Mouse (Mus musculus) heart, postnatal 14 days (tissue): ENCODE measurements around the gene Rnf216. TPM values are rescaled to one million over a fixed set of nuclear protein-coding genes. Genes with fewer than 3 reads are reported as not detected.

Source experiments
- DNase-seq, 2 experiments: peaks; one replicate each; pipeline ENCODE4 v3.0.0; 2021 to 2022
- intact Hi-C: fragments of 180-260 bp; cut with DNase I; formaldehyde crosslinking; loops from one replicate; pipeline ENCODE4 v1.15.1; 2025
- total RNA-seq, 2 experiments: library from RNA; stranded (reverse); gene quantifications; 2 replicates each; pipeline ENCODE4 v1.2.3; 2021

The Rnf216 gene
- total RNA-seq, 2 experiments from 2014 or later: 25.7 to 29.4 TPM

GRCm38 (mm10) chr5:143106842-143107241 is 6.0 kb downstream of the Rnf216 start:
- no peak for DNase-seq
- intact Hi-C loops: no loop called here

GRCm38 (mm10) chr5:143103231-143103630 is 9.6 kb downstream of the Rnf216 start:
- intact Hi-C loops: no loop called here

GRCm38 (mm10) chr5:143101626-143102025 is 11.2 kb downstream of the Rnf216 start:
- intact Hi-C loops: no loop called here
- DNase-seq: no peak

More at GRCm38 (mm10) chr5:143103231-143103630, 9.6 kb downstream of the Rnf216 start:
- DNase-seq: no peak

GRCm38 (mm10) chr5:143095256-143095655 is 17.5 kb downstream of the Rnf216 start:
- intact Hi-C loops: loop anchor here (10.0 kb wide), 1 partner anchor 200 kb away; the partner anchor contains the start of gene Zfp853

GRCm38 (mm10) chr5:143092891-143093290 is 19.9 kb downstream of the Rnf216 start:
- no peak for DNase-seq
- intact Hi-C loops: loop anchor here (10.0 kb wide), 1 partner anchor 202 kb away; the partner anchor contains the start of gene Zfp853

More at GRCm38 (mm10) chr5:143095256-143095655, 17.5 kb downstream of the Rnf216 start:
- no peak for DNase-seq

- intact Hi-C loops: no loop called here
- peak; percentile 13 to 62 for DNase-seq
Observed at GRCm38 (mm10) chr5:143084898-143085297, 27.9 kb downstream of the Rnf216 start.

- no peak for DNase-seq
- intact Hi-C loops: no loop called here
Observed at GRCm38 (mm10) chr5:143079806-143080205, 33.0 kb downstream of the Rnf216 start.

GRCm38 (mm10) chr5:143076603-143077143 is 36.1 kb downstream of the Rnf216 start:
- no peak for DNase-seq
- intact Hi-C loops: no loop called here

GRCm38 (mm10) chr5:143075987-143076386 is 36.8 kb downstream of the Rnf216 start:
- intact Hi-C loops: no loop called here

GRCm38 (mm10) chr5:143069048-143069447 is 43.7 kb downstream of the Rnf216 start:
- DNase-seq: no peak
- intact Hi-C loops: loop anchor here (5.0 kb wide), 1 partner anchor 302 kb away; no protein-coding TSS in a partner anchor

More at GRCm38 (mm10) chr5:143075987-143076386, 36.8 kb downstream of the Rnf216 start:
- no peak for DNase-seq

GRCm38 (mm10) chr5:143068382-143068781 is 44.4 kb downstream of the Rnf216 start:
- DNase-seq: no peak
- intact Hi-C loops: loop anchor here (5.0 kb wide), 1 partner anchor 301 kb away; no protein-coding TSS in a partner anchor

GRCm38 (mm10) chr5:143066551-143066958 is 46.2 kb downstream of the Rnf216 start:
- DNase-seq: peak; percentile 59 to 82

GRCm38 (mm10) chr5:143066096-143066495 is 46.7 kb downstream of the Rnf216 start:
- intact Hi-C loops: loop anchor here (1.0 to 5.0 kb wide), 4 partner anchors 29 to 299 kb away; no protein-coding TSS in a partner anchor
- DNase-seq: no peak

More at GRCm38 (mm10) chr5:143066551-143066958, 46.2 kb downstream of the Rnf216 start:
- intact Hi-C loops: loop anchor here (1.0 to 5.0 kb wide), 4 partner anchors 30 to 299 kb away; no protein-coding TSS in a partner anchor

GRCm38 (mm10) chr5:143065230-143065629 is 47.6 kb downstream of the Rnf216 start:
- DNase-seq: peak; percentile 48 to 70

GRCm38 (mm10) chr5:143062251-143062650 is 50.5 kb downstream of the Rnf216 start:
- DNase-seq: no peak
- intact Hi-C loops: no loop called here

More at GRCm38 (mm10) chr5:143065230-143065629, 47.6 kb downstream of the Rnf216 start:
- intact Hi-C loops: loop anchor here (5.0 kb wide), 1 partner anchor 298 kb away; no protein-coding TSS in a partner anchor

- intact Hi-C loops: loop anchor here (2.0 kb wide), 1 partner anchor 19 kb away; no protein-coding TSS in a partner anchor
Observed at GRCm38 (mm10) chr5:143061511-143061910, 51.3 kb downstream of the Rnf216 start.

GRCm38 (mm10) chr5:143060774-143061385 is 51.9 kb downstream of the Rnf216 start:
- intact Hi-C loops: loop anchor here (2.0 kb wide), 1 partner anchor 18 kb away; no protein-coding TSS in a partner anchor
- no peak for DNase-seq

More at GRCm38 (mm10) chr5:143061511-143061910, 51.3 kb downstream of the Rnf216 start:
- DNase-seq: peak in 1 of 2 experiments; percentile 62

GRCm38 (mm10) chr5:143059958-143060357 is 52.8 kb downstream of the Rnf216 start:
- DNase-seq: no peak
- intact Hi-C loops: loop anchor here (2.0 kb wide), 1 partner anchor 17 kb away; no protein-coding TSS in a partner anchor

- intact Hi-C loops: no loop called here
- no peak for DNase-seq
Observed at GRCm38 (mm10) chr5:143059182-143059581, 53.6 kb downstream of the Rnf216 start.

GRCm38 (mm10) chr5:143058675-143059074 is 54.1 kb downstream of the Rnf216 start:
- no peak for DNase-seq

GRCm38 (mm10) chr5:143058208-143058607 is 54.6 kb downstream of the Rnf216 start:
- intact Hi-C loops: no loop called here
- DNase-seq: no peak

More at GRCm38 (mm10) chr5:143058675-143059074, 54.1 kb downstream of the Rnf216 start:
- intact Hi-C loops: no loop called here
